Mouse (Mus musculus) heart, postnatal 14 days (tissue): ENCODE measurements around the gene Gm5728. TPM values are rescaled to one million over a fixed set of nuclear protein-coding genes. Genes with fewer than 3 reads are reported as not detected.
"Not testable (repeated sequence)": the region's sequence is repeated elsewhere in the genome, so short reads cannot be mapped to it uniquely, and the experiment has no call there.

Experiments used
- DNase-seq, 2 experiments: peaks; one replicate each; pipeline ENCODE4 v3.0.0; 2021 to 2022
- intact Hi-C: fragments of 180-260 bp; cut with DNase I; formaldehyde crosslinking; loops from one replicate; pipeline ENCODE4 v1.15.1; 2025
- long read RNA-seq, 2 experiments: library from polyadenylated mRNA; stranded (forward); transcript quantifications; one replicate each; pipeline ENCODE4 v2.0.0; 2021
- total RNA-seq, 2 experiments: library from RNA; stranded (reverse); gene quantifications; 2 replicates each; pipeline ENCODE4 v1.2.3; 2021

Gene Gm5728
- total RNA-seq = not detected
- long read RNA-seq, experiment 1 = 0 reads
- long read RNA-seq, experiment 2 = 0 reads

DNA sequence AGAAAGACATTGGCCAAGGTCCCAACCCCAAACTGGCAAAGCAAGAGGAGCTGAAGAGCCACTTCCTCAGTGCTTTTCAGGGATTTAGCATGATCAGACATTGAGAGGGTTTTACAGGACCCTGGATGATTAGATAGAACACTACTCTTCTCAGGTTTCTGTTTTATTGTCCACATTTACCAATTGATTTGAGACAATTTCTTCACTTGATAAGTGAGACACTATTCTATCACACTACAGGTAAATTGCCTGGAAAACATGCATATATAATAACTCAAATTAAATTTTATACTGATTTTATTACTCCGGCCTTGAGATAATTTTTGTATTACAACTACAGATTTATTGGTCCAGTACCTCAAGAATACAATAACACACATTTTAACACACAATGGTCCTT is at the start of gene Gm5728:
Gene Gm5728 (minus strand): TSS at position 101 of the 400 bp plus-strand sequence.
- DNase-seq, intact Hi-C loops: not testable (repeated sequence)

- intact Hi-C loops, DNase-seq: not testable (repeated sequence)
Observed at GRCm38 (mm10) chr7:20417642-20418041, 42.4 kb upstream of the Gm5728 start, which contains the start of gene Vmn1r100. Gene Vmn1r100, plus strand, starts transcription at chr7:20417942.

GRCm38 (mm10) chr7:20333965-20334364 is 41.2 kb downstream of the Gm5728 start, which contains the start of gene Gm4133:
Gene Gm4133, minus strand, starts transcription at chr7:20334065.
- DNase-seq, intact Hi-C loops: not testable (repeated sequence)

Other genes starting within 250 kb of the Gm5728 start
- gene Vmn1r93, start 236.3 kb downstream of the Gm5728 start, total RNA-seq = not detected
- gene Vmn1r94, start 207.0 kb downstream of the Gm5728 start, total RNA-seq = not detected
- not detected for gene Vmn1r95, start 181.7 kb downstream of the Gm5728 start, total RNA-seq
- gene Gm6164, start 169.8 kb downstream of the Gm5728 start, total RNA-seq = not detected
- gene Gm4498, start 141.6 kb downstream of the Gm5728 start, total RNA-seq = not detected
- gene Gm5890, start 112.6 kb downstream of the Gm5728 start, total RNA-seq = not detected
- not detected for gene Gm4133, start 41.3 kb downstream of the Gm5728 start, total RNA-seq
- not detected for gene Vmn1r100, start 42.5 kb upstream of the Gm5728 start, total RNA-seq
- gene Vmn1r101, start 67.2 kb upstream of the Gm5728 start, total RNA-seq = not detected
- gene Gm10670, start 99.5 kb upstream of the Gm5728 start, total RNA-seq = not detected
- not detected for gene Vmn1r103, start 135.1 kb upstream of the Gm5728 start, total RNA-seq
- gene Vmn1r104, start 158.4 kb upstream of the Gm5728 start, total RNA-seq = not detected
- gene Gm5726, start 170.3 kb upstream of the Gm5728 start, total RNA-seq = not detected
- not detected for gene Gm4141, start 200.8 kb upstream of the Gm5728 start, total RNA-seq
- gene Gm4513, start 223.6 kb upstream of the Gm5728 start, total RNA-seq = not detected